Mouse (Mus musculus) testis, adult 2 months (tissue): ENCODE data around the gene Pard3.

ENCODE experiments used
- CTCF ChIP-seq: fragments of 200-500 bp; IDR thresholded peaks from 2 replicates; pipeline ENCODE4 v1.5.1; 2012; ENCODE audit warnings: low read depth, mild to moderate bottlenecking, inconsistent platforms, low read length, moderate library complexity; ENCODE audit not compliant: control insufficient read depth, insufficient read depth, insufficient replicate concordance
- POLR2A ChIP-seq: fragments of 200-500 bp; IDR thresholded peaks from 2 replicates; pipeline ENCODE4 v1.6.1; 2012; ENCODE audit warnings: low read depth, mild to moderate bottlenecking, inconsistent platforms, low read length, moderate library complexity; ENCODE audit not compliant: control insufficient read depth

DNA sequence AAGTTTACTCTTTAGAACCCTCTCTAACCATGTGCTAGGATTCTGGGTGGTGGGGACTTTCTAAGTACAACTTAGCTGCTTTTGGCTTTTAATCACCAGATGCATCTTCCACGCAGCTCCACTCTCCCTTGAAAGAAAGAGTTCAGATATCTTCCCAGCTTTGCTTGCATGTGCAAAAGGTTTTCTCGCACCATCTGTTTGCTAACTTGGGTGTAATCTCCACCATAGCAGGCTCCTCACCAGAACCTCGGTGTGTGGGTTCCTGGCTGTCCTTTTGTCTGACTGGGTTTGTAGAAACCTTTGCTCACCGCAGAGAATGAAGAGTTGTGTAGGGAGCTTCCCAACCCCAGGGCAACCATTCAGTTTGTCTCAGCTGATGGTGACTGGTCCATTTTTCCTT is 462.0 kb downstream of the Pard3 start:
- no peak for TF ChIP-seq CTCF
- TF ChIP-seq POLR2A = no peak
